Mouse (Mus musculus) thymus, postnatal 0 days (tissue): ENCODE data around the gene Loxl1. TPM values are rescaled to one million over a fixed set of nuclear protein-coding genes. Genes with fewer than 3 reads are reported as not detected.
A peak's percentile ranks its signal among the peaks of the same experiment; 100 is the strongest.
"Not testable (repeated sequence)": the region's sequence is repeated elsewhere in the genome, so short reads cannot be mapped to it uniquely, and the experiment has no call there.

Source experiments
- DNase-seq: peaks from one replicate; pipeline ENCODE4 v3.0.0-alpha.2; 2015; ENCODE audit warnings: low spot score
- polyA plus RNA-seq: library from polyadenylated mRNA; unstranded; fragments of >200 nt; fragmentation: Nextera tagmentation; extraction: Ambion mirVana; gene quantifications from 2 replicates; pipeline ENCODE4 v1.2.1, GENCODE M21; 2015

Gene Loxl1
- polyA plus RNA-seq, 1 experiment from 2014 or later = 4.3 TPM

GRCm38 (mm10) chr9:58253033-58253804 is 59.8 kb downstream of the Loxl1 start, which contains the start of gene Stoml1:
Stoml1 (plus strand) TSS chr9:58253164.
- DNase-seq = peak; percentile 93

- not testable (repeated sequence) for DNase-seq
Observed at GRCm38 (mm10) chr9:58250730-58251129, 62.3 kb downstream of the Loxl1 start.

DNA sequence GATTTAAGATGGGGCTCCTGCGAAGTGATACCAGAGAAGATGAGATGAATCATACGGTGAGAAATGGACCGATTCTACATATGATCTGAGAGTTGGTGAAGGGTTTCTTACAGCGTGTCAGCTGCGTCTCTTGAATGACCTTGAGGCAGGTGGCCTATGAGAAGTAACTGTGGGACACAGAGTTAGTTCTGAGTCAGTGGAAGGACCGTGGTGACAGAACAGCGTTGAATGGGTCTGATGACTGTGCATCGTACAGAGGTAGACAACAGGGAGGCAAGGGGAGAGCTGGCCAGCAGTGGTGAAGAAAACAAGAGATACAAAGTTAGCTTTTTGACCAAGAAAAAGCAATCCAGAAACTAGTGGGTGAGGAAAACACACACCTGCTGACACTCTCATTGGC is 62.7 kb downstream of the Loxl1 start:
- DNase-seq = no peak

DNA sequence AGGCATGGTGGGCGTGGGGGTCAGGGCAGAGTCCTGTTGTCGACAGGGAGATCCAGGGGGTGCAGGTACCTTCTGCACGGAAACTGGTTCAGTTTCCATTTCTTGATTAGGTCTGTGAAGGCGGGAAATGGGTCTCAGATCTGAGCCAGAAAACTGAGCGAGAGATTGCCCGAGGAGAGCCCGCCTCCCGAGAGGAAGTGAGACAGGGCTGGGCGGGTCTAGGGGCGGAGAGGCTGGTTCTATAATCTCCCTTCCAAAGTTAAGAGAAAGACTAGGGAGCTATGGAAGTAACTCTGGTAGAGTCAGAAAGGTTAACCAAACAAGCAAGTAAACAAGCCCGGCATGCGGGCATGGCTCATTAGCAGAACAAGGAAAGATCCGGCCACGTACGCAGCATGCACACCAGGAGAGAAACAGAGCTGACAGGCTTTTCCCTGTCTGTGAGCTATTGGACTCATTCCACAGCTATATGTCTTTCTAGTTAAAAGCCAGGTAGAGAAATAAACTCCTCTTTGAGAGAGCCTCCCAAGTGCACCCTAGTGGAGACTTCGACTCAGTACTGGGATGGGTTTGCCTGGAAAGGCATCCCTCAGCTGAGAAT is 63.3 kb downstream of the Loxl1 start, which contains the start of gene Pml:
Gene Pml (minus strand): TSS at position 195 of the 601 bp plus-strand sequence.
- DNase-seq = peak; percentile 73

DNA sequence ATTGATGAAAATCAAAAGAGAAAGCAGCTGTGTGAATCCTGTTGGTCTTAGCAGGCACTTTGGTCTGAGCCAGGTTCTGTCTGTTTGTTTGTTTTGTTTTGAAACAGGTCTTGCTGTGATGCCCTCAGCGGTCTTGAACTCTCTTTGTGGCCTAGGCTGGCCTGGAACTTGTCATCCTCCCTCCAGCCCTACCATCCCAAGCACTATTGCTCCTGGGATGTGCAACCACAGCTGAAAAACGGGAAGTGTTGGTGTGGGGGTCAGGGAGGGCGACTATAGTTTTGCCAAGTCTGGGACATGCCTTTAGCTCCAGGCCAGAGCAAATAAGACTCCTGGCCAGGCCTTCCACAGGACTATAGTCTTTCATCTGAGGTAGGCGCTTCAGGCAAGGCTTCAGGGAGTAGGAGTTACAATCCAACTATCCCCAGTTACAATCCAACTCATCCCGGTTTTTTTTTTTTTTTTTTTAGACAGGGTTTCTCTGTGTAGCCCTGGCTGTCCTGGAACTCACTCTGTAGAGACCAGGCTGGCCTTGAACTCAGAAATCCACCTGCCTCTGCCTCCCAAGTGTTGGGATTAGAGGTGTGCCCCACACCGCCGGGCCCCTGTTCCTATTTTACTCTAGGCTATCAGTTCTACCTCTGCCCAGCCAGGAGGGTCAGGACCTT is 64.1 kb downstream of the Loxl1 start:
- DNase-seq = no peak

GRCm38 (mm10) chr9:58247064-58247759 is 65.8 kb downstream of the Loxl1 start:
- DNase-seq = peak; percentile 86

- DNase-seq = no peak
Observed at GRCm38 (mm10) chr9:58246083-58246591, 66.8 kb downstream of the Loxl1 start.

DNA sequence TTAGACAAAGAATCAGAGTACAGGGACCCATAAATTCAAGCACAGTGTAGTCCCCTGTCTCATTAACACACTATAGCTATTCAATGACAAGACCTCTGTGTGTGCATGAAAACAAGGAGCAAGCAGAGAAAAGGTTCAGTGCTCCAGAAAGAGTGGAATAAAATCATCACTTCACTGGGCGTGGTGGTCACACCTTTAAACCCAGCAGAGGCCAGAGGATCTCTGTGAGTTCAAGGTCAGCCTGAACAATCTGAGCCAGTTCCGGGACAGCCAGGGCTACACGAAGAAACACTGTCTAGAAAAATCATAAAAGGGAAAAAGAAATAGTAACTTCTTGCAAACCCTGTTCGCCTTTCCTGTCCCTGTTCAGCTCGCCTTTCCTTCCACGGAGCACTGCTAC is 69.3 kb downstream of the Loxl1 start:
- no peak for DNase-seq

DNA sequence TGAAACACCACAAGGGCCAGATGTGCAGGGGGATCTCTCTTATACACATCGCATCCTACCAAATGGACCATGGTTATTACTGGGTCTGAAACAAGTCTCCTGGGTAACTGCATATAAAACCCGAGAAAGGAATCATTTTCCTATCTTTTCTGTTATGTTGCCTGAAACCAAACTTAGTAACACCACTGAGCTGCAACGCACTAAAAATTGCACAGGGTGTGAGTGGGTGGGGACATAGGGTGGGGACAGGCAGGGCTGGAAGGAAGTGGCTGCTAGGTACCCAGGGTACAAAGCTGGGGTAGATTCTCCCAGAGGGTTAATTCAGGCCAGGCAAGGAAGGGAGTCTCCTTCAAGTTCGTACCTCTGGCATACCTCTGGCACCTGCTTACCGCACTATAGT is 70.3 kb downstream of the Loxl1 start:
- DNase-seq = no peak

DNA sequence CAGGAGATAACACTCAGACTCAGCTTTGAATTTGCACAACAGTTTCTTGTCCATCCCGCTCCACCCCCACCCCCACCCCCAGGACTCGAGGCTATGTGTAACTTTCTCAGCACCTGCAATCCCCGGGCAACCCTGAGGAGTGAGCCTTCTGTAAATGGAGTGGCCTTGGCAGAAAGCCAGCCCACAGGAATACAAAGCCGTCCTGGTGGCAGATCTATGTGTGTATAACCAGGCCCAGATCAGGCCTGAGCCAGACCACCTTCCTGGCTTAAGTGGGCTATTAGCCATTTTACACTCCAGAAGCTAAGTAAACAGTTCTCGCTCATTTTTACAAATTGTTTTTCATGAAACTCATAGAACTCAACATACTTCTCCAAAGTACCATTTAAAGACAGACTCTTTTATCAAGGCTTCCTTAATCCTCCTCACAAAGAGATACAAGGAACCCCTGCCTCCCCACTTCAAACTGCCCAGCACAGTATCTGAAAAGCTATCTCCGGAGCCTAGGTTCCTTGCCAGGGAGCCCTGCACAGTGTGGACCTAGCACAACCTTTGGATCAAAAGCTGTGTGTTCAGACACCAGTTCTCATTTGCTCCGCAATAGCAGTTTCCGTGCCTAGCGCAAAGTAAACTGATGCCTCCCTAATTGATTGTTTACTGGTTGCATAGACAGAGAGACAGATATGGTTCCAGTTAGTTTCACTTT is 71.1 kb downstream of the Loxl1 start:
- DNase-seq = no peak

Other genes starting within 250 kb of the Loxl1 start
- 0.94 and 1.1 TPM in 2 replicates for gene Stra6, start 249.4 kb downstream of the Loxl1 start, polyA plus RNA-seq
- gene Ccdc33, start 194.4 kb downstream of the Loxl1 start, polyA plus RNA-seq = 0.27 and 1.1 TPM in 2 replicates
- 11.5 and 14.7 TPM in 2 replicates for gene Islr, start 108.9 kb downstream of the Loxl1 start, polyA plus RNA-seq
- 0.06 TPM in 1 of 2 replicates, not detected in the other for gene Islr2, start 108.9 kb downstream of the Loxl1 start, polyA plus RNA-seq
- 17.8 and 18.3 TPM in 2 replicates for gene Pml, start 63.4 kb downstream of the Loxl1 start, polyA plus RNA-seq
- 48.3 and 55.1 TPM in 2 replicates for gene Stoml1, start 60.0 kb downstream of the Loxl1 start, polyA plus RNA-seq
- gene Tbc1d21, start 57.3 kb upstream of the Loxl1 start, polyA plus RNA-seq = not detected in 2 replicates
- 0.60 and 0.64 TPM in 2 replicates for gene Insyn1, start 175.4 kb upstream of the Loxl1 start, polyA plus RNA-seq
- gene Cd276, start 242.3 kb upstream of the Loxl1 start, polyA plus RNA-seq = 2.6 and 2.9 TPM in 2 replicates